Mouse (Mus musculus): ENCODE data around the gene Odr4. TPM values are rescaled to one million over a fixed set of nuclear protein-coding genes. Genes with fewer than 3 reads are reported as not detected.

The Odr4 gene
- total RNA-seq (2023; ENCODE audit: inconsistent age): 29.0 to 46.8 TPM (median 31.9 TPM) in 4 replicates

GRCm38 (mm10) chr1:150392638-150393487 lies at the start of gene Odr4, which contains the start of gene Tpr:
Gene Odr4, minus strand, starts transcription at chr1:150393080.
Gene Tpr, plus strand, starts transcription at chr1:150392838.

DNA sequence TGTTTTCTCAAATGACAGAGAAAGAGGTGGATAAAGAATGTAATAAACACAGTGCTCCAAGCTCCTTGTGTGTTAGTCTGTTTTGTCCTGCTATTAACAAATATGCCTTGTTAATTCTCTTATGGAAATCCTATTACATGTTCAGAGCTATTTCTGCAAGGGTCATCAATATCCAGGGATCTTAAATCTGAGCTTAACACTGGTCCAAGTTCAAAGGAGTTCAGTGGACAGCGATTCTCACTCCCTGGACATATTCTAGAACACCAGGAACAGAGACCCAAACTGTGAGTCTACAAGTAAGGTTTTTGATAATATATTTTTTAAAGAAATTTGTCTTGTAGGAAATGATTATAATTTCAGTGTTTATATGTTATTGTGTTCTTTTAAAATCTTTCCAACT lies 73.7 kb downstream of the Odr4 start, which contains the start of gene Pdc:
Gene Pdc (plus strand): TSS at position 213 of the 400 bp plus-strand sequence.

Other genes starting within 250 kb of the Odr4 start
- gene Pdc, start 73.7 kb downstream of the Odr4 start, total RNA-seq (2023; ENCODE audit: inconsistent age): not detected in 4 replicates
- 283 to 313 TPM (median 297 TPM) in 4 replicates for gene Tpr, start 242 bp downstream of the Odr4 start, total RNA-seq (2023; ENCODE audit: inconsistent age)
- gene Prg4, start 73.1 kb upstream of the Odr4 start, total RNA-seq (2023; ENCODE audit: inconsistent age): not detected in 4 replicates